Mouse (Mus musculus): ENCODE measurements around the gene Capn5.

Gene Capn5

DNA sequence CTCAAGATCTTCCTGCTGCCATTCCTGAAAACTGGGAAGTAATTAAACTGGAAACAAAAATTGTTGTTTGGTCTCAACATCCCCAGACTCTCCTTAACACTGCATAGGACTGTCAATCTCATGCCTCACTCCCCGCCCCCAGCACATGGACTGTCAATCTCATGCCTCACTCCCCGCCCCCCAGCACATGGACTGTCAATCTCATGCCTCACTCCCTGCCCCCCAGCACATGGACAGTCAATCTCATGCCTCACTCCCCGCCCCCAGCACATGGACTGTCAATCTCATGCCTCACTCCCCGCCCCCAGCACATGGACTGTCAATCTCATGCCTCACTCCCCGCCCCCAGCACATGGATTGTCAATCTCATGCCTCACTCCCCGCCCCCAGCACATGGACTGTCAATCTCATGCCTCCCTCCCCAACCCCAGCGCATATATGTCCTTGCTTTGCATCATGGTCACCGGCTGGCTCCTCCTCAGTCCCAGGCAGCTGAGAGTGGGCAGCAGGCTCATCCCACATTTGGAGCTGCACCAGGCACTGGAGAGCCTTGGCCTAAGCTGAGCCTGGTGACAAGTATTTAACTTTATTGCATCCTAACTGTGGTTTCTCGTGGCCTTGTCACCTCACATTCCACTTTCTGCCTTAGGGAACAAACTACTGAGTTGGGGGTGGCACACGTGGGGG is 29.2 kb downstream of the Capn5 start:
- no peak for DNase-seq (ENCODE audit: low read depth)

- DNase-seq (ENCODE audit: low read depth) = no peak
Observed at GRCm38 (mm10) chr7:98147766-98148165, 30.3 kb downstream of the Capn5 start.

DNA sequence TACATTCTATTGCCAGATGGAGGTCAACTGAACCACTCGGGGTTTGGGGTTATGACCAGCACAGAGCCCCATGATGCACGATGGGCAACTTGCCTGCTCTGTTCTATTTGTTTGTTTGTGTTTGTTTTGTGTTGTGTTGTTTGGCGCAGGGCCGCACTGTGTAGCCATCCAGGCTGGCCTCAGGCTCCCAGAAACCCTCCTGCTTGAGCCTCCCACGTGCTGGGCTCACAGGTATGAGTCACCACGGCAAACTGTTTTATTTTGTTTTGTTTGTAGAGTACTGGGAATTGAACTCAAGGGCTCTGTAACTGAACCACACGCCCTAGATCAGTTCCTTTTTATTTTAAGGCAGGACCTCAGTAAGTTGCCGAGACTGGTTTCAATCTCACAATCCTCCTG is 31.6 kb downstream of the Capn5 start:
- DNase-seq (ENCODE audit: low read depth) = no peak

- DNase-seq (ENCODE audit: low read depth) = no peak
Observed at GRCm38 (mm10) chr7:98145842-98146446, 32.1 kb downstream of the Capn5 start.

DNA sequence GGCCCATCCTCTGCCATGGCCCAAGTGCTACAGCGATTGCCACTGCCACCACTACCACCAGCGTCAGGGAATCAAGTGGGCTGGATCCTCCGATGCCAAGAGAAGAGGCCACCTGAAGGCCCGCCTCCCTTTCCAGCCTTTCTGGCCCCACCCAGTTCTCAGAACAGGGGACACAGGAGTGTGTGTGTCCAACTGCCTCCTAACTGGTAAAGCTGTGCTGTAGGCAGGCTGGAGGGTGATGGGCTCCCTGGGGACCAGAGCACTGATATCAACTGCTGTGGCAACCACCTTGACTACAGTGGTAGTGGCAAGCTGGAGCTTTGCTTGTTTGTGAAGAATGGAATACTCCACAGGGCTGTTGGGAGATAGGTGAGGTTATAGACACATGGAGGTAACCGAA is 32.7 kb downstream of the Capn5 start, which contains the start of gene Omp:
TSS of gene Omp (minus strand) at position 101 of the 400 bp plus-strand sequence.
- no peak for DNase-seq (ENCODE audit: low read depth)

DNA sequence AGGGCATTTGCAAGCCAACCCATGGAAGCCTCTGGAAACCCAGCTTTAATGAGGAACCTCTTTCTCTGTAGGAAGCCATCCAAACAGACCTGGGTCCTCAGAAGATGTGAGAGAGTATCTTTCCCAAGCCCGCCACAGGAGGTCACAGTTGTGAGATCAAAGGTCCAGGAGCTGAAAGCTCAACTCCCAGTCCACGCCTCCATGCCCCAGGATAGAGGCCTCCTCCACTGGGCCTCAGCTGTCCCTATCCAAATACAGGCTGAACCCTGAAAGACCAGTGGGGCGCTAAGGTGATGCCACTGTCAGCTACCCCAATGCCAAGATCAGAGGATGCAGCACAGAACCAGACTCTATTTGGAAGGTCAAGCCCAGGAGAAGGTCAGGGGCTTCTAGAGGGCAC is 35.4 kb downstream of the Capn5 start:
- DNase-seq (ENCODE audit: low read depth) = no peak

DNA sequence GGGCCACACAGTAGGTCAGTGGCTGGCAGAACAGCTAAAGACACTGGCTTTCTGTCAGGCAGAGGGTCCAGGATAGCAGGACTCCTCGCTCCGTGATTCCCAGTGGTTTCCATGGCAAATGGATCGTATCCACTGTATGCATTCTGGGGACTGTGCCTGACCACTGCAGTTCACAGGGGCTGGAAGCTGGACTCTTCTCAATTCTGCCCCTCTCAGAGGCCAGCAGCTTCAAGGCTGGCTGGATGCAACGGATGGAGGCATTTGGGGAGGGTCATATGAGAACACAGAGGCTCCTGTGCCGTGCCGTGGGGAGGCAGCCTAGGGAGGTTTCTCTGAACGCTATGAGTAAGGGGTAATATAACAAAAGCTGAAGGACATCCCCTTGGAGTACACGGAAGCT is 35.8 kb downstream of the Capn5 start:
- DNase-seq (ENCODE audit: low read depth) = no peak

DNA sequence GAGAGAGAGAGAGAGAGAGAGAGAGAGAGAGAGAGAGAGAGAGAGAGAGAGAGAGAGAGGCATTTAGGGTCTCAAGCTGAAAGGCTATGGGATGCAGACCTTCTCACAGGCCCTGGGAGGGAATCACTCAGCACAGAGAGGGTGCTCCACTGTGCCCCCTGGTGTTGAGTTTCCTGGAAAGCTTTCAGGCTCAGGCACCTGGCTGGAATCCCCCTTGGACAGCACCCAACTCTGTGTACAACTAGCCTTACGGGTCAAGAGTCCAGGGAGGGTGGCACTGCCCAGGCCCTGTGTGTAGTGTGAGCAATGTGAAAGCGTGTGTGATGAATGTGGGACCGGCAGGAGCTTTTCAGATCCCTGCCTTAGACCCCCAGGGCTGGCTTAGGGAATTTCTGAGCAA is 36.9 kb downstream of the Capn5 start:
- DNase-seq (ENCODE audit: low read depth) = no peak

- DNase-seq (ENCODE audit: low read depth) = no peak
Observed at GRCm38 (mm10) chr7:98140597-98140996, 37.5 kb downstream of the Capn5 start.

DNA sequence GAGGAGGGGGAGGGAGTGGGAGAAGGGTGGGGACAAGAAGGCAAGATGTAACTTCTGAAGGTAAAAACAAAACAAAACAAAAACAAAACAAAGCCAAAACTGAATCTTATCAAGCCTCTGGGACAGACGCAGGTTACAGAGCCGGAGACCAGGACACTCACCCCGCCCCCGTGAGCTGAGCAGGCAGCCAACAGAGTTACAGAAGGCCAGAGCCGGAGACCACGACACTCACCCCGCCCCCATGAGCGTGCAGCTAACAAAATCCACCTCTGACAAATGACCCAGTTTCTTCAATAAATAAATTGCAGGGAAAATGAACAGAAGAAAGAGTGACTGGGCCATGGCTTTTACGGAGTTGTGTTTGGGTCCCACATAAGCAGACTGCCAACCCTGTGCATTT is 38.9 kb downstream of the Capn5 start:
- no peak for DNase-seq (ENCODE audit: low read depth)

GRCm38 (mm10) chr7:98137995-98138394 is 40.1 kb downstream of the Capn5 start:
- DNase-seq (ENCODE audit: low read depth) = no peak

- no peak for DNase-seq (ENCODE audit: low read depth)
Observed at GRCm38 (mm10) chr7:98137583-98137982, 40.5 kb downstream of the Capn5 start.

- DNase-seq (ENCODE audit: low read depth) = no peak
Observed at GRCm38 (mm10) chr7:98131751-98132150, 46.3 kb downstream of the Capn5 start.

- peak; percentile 53 for DNase-seq (ENCODE audit: low read depth)
Observed at GRCm38 (mm10) chr7:98125473-98125872, 52.6 kb downstream of the Capn5 start.

DNA sequence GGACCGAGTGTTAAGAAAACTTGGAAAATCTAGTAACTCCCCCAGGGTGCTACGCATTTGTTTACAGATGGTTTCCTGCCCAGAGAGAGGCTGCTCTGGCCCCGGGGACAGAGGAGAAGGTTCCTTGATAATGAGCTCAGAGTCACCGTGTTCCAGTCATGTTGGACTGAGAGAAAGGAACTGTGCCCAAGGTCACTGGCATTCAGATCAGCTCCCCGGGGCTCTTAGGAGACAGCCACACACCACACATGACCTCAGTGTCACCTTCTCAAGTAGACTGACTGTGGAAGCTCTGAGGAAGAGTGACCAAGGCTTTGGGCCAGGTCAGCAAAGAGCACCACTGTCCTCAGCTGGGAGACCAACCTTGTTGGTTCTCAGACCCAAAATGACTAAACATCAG is 53.4 kb downstream of the Capn5 start:
- DNase-seq (ENCODE audit: low read depth) = no peak

- no peak for DNase-seq (ENCODE audit: low read depth)
Observed at GRCm38 (mm10) chr7:98121673-98122072, 56.4 kb downstream of the Capn5 start.

GRCm38 (mm10) chr7:98121241-98121640 is 56.8 kb downstream of the Capn5 start:
- no peak for DNase-seq (ENCODE audit: low read depth)

DNA sequence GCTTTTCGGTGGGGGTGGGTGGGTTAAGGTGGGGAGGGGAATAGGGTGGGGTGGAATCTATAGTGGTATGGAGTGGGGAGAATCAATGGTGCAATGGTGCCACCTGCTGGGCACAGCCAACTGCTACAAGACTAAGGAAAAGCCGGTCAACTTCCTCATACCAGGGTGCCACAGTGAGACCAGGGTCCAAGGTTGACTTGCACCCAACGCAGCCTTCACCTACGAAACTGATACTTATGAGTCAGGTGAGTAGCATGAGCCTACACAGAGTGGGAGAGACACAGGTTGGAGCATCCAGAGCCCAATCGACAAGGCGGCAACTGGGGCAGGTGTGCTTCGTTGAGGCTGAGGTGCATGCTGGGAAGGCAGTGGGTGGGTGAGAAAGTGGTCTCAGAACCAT is 57.7 kb downstream of the Capn5 start:
- peak; percentile 56 for DNase-seq (ENCODE audit: low read depth)

DNA sequence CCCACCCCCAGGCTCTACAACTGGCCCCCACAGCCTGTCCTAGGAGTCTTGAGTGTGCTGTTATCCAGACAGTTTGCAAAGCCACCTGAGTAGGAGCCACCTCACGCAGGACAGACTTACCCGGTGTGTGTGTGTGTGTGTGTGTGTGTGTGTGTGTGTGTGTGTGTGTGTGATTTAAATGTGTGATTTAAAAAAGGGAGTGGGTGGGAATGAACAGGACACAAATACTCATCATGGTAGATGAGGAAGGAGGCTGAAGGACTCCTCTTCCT is 58.2 kb downstream of the Capn5 start:
- no peak for DNase-seq (ENCODE audit: low read depth)

GRCm38 (mm10) chr7:98119179-98119960 is 58.7 kb downstream of the Capn5 start, which contains the start of gene Myo7a:
TSS of gene Myo7a (minus strand) at chr7:98119524.
- no peak for DNase-seq (ENCODE audit: low read depth)

- no peak for DNase-seq (ENCODE audit: low read depth)
Observed at GRCm38 (mm10) chr7:98117012-98117660, 60.9 kb downstream of the Capn5 start.

DNA sequence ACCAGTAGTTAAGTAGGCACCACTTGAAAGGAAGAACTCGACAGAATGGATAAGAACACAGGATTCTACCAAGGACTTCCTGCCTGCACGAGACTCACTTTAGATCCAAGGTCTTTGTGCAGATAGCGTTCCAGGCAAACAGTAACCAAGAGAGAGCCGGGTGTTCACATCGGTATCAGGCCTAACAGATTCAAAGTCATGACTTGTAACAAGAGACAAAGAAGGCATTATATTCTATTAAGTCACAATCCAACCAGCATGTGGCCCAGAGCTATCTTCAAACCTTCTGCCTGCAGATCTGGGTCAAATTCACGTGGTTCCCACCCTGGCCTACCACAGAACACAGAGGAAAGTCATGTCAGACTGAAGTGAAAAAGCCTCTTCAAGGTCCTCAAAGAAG is 63.4 kb downstream of the Capn5 start:
- no peak for DNase-seq (ENCODE audit: low read depth)

- DNase-seq (ENCODE audit: low read depth) = no peak
Observed at GRCm38 (mm10) chr7:98111233-98111632, 66.8 kb downstream of the Capn5 start.
